Mouse (Mus musculus): ENCODE measurements at regions not wholly inside any gene's neighbourhood (a gene's known extent, or its start where the extent isn't known, plus 50 kb on each side); places are given as distances from the start of the nearest gene placed in this dataset.
A peak's percentile ranks its signal among the peaks of the same experiment; 100 is the strongest.

DNA sequence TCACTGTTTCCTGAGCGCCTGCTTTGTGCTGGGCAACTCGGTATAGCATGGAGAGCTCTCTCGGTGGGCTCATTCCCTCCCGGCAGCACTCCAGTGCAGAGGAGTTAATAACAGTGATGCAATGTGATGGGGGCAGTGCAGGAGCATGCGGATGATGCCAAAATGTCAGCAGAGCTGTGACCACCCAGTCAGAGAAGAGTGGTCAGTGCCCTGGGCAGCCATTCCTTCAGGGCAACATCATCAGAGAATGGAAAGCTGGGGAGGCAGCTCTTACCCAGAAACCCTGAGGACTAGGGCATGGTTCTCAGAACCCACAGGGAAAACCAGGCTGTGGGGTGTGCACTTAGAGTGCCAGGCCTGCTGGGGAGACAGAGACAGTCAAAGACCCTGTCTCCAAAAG lies 410.0 kb upstream of the Atp11b start:
- no peak for TF ChIP-seq CTCF (IDR thresholded peaks at IDR 0.05)
- Histone ChIP-seq H3K27me3 (ENCODE audit: insufficient read depth, low read length) (no peaks in the 10 kb centered on the region), H3K9me3 (ENCODE audit: low read length) (no peaks in the 10 kb centered on the region), H3K9ac (replicated peaks; ENCODE audit: low read length, poor library complexity, severe bottlenecking) (no peak overlapping the region), H3K4me1 (ENCODE audit: insufficient read depth, low read length) (no peaks in the 10 kb centered on the region), H3K27ac (ENCODE audit: low read depth, low read length) (no peak overlapping the region), H3K4me2 (ENCODE audit: low read depth, low read length, poor library complexity, severe bottlenecking) (no peak overlapping the region), H3K4me3 (ENCODE audit: low read depth, low read length) (no peak overlapping the region), H3K36me3 (ENCODE audit: insufficient read depth, low read length) (no peaks in the 10 kb centered on the region)
- WGBS: 66% methylated on average over 5 of the region's 5 CpGs
- DNase-seq (ENCODE audit: low spot score) (no peak), ATAC-seq (ENCODE audit: low FRiP score) (no peak)

DNA sequence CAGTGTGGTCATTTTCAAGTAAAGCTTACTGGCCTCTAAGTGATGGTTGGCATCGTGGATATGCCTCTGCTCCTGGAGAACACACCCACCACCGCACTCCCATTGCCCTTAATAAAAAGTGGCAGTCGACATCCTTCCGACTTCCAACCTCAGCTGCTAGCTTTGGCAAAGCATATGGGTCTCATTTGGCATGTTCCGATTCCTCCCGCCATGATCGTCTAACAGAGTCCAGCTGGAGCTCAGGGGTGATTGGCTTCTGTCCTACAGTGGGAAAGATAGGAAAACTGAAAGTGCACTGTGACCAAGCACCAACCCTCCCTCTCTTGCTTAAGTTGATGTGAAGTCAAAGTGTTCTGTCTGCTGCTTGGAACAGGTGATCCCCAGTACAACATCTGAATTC lies 404.8 kb upstream of the Atp11b start:
- Histone ChIP-seq H3K4me1 (ENCODE audit: insufficient read depth, low read length) (no peaks in the 10 kb centered on the region), H3K27me3 (ENCODE audit: insufficient read depth, low read length) (no peaks in the 10 kb centered on the region), H3K4me3 (ENCODE audit: low read depth, low read length) (no peak overlapping the region), H3K4me2 (ENCODE audit: low read depth, low read length, poor library complexity, severe bottlenecking) (no peak overlapping the region), H3K36me3 (ENCODE audit: insufficient read depth, low read length) (no peaks in the 10 kb centered on the region), H3K27ac (ENCODE audit: low read depth, low read length) (no peak overlapping the region), H3K9ac (replicated peaks; ENCODE audit: low read length, poor library complexity, severe bottlenecking) (no peak overlapping the region), H3K9me3 (ENCODE audit: low read length) (no peaks in the 10 kb centered on the region)
- ATAC-seq (ENCODE audit: low FRiP score) (no peak), DNase-seq (ENCODE audit: low spot score) (peak; percentile 68)
- TF ChIP-seq CTCF (IDR thresholded peaks at IDR 0.05): no peak
- WGBS: 84% methylated on average over 7 of the region's 7 CpGs

DNA sequence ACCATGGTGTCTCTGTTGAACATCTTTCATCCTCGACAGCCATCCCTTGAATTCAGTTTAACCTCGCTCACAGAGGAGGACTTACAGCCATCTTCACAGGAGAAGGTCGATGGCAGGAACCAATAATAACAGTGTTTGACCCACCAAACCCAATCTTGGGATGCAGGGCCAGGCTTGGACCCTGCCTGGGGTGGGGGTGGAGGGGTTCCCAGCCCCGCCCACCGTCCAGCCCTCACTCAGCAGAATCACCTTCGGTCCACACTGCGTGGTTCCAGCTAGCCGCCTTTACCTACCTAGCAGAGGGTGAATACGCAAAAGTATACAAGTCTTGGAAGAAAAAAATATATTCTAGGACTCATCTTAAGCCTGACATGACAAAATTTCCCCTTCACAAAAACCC lies 400.5 kb upstream of the Atp11b start:
- no peak for TF ChIP-seq CTCF (IDR thresholded peaks at IDR 0.05)
- H3K4me3 ChIP-seq (ENCODE audit: low read depth, low read length): no peak overlapping the region
- no peak overlapping the region for H3K9ac ChIP-seq (replicated peaks; ENCODE audit: low read length, poor library complexity, severe bottlenecking)
- WGBS: 80% methylated on average over 9 of the region's 9 CpGs
- no peaks in the 10 kb centered on the region for H3K4me1 ChIP-seq (ENCODE audit: insufficient read depth, low read length)
- no peak overlapping the region for H3K4me2 ChIP-seq (ENCODE audit: low read depth, low read length, poor library complexity, severe bottlenecking)
- DNase-seq (ENCODE audit: low spot score) (no peak), ATAC-seq (ENCODE audit: low FRiP score) (no peak)
- no peaks in the 10 kb centered on the region for H3K36me3 ChIP-seq (ENCODE audit: insufficient read depth, low read length)
- H3K9me3 ChIP-seq (ENCODE audit: low read length): no peaks in the 10 kb centered on the region
- H3K27me3 ChIP-seq (ENCODE audit: insufficient read depth, low read length): no peaks in the 10 kb centered on the region
- H3K27ac ChIP-seq (ENCODE audit: low read depth, low read length): no peak overlapping the region

DNA sequence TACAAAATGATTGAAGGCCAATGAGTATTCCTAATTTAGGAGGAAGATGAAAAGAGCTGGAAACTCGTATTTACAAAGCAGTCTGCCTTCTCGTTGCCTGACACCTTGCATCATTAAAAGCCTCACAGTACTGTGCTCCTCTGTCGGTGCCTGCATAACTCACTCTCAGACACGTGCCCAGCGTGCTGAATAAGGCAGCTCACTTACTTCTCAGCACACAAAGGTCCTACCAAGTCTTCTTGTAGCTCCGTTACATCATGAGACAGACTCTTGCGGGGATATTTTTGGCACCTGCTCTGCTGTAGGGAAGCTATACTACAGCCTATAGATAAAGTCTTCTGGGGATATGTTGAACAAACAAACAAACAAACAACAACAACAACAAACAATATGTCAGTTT lies 400.0 kb upstream of the Atp11b start:
- DNase-seq (ENCODE audit: low spot score) (peak; percentile 38), ATAC-seq (ENCODE audit: low FRiP score) (0 out of 2 replicates have a peak, but pooled peaks have one; percentile 62)
- Histone ChIP-seq H3K4me2 (ENCODE audit: low read depth, low read length, poor library complexity, severe bottlenecking) (no peak overlapping the region), H3K4me1 (ENCODE audit: insufficient read depth, low read length) (no peaks in the 10 kb centered on the region), H3K36me3 (ENCODE audit: insufficient read depth, low read length) (no peaks in the 10 kb centered on the region), H3K4me3 (ENCODE audit: low read depth, low read length) (no peak overlapping the region), H3K9ac (replicated peaks; ENCODE audit: low read length, poor library complexity, severe bottlenecking) (no peak overlapping the region), H3K27ac (ENCODE audit: low read depth, low read length) (no peak overlapping the region), H3K9me3 (ENCODE audit: low read length) (no peaks in the 10 kb centered on the region), H3K27me3 (ENCODE audit: insufficient read depth, low read length) (no peaks in the 10 kb centered on the region)
- WGBS: 67% methylated on average over 7 of the region's 7 CpGs
- TF ChIP-seq CTCF (IDR thresholded peaks at IDR 0.05): no peak

DNA sequence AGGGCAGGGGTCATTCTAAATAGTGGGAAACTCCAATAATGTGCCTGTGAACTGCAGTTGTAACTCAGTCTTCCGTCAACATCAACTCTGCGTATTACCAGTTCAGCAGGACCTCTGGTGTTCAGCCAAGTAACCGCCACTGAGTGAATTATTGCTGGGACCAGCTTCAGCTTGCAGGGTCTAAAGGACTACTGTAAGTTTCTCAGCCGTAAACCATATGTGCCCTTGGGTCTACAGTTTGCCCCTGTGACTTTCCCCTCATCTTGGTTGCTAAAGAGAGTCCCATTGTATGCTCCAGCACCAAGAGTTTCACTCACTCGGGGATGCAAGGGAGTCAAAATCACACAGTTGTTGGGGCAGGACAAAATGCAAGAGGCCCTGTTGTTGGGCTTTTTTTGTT lies 399.6 kb upstream of the Atp11b start:
- Histone ChIP-seq H3K4me2 (ENCODE audit: low read depth, low read length, poor library complexity, severe bottlenecking) (no peak overlapping the region), H3K27me3 (ENCODE audit: insufficient read depth, low read length) (no peaks in the 10 kb centered on the region), H3K4me3 (ENCODE audit: low read depth, low read length) (no peak overlapping the region), H3K4me1 (ENCODE audit: insufficient read depth, low read length) (no peaks in the 10 kb centered on the region), H3K36me3 (ENCODE audit: insufficient read depth, low read length) (no peaks in the 10 kb centered on the region), H3K9me3 (ENCODE audit: low read length) (no peaks in the 10 kb centered on the region), H3K9ac (replicated peaks; ENCODE audit: low read length, poor library complexity, severe bottlenecking) (no peak overlapping the region), H3K27ac (ENCODE audit: low read depth, low read length) (no peak overlapping the region)
- DNase-seq (ENCODE audit: low spot score) (peak; percentile 75), ATAC-seq (ENCODE audit: low FRiP score) (no peak)
- 77% methylated on average over 5 of the region's 5 CpGs for WGBS
- TF ChIP-seq CTCF (IDR thresholded peaks at IDR 0.05): no peak

DNA sequence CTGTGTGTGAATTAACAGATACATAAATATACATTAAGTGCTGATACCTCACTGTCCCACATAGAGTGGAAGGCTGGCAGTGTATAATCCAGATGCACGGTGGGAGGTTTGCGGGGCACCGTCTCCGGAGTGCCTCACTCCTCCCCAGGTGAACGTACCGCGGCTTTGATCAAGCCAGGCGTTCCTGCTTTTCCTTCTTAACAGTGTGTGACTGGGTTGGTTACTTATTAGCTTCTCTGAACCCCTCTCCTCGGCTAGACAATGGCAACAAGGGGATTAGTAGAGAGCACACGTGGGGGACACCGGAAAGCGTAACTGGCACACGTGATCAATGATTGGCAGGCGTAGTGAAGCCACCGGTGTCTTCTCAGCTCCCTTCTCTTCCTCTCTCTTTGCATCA lies 396.8 kb upstream of the Atp11b start:
- H3K9ac ChIP-seq (replicated peaks; ENCODE audit: low read length, poor library complexity, severe bottlenecking): no peak overlapping the region
- no peak for DNase-seq (ENCODE audit: low spot score)
- peak overlapping the region; percentile 22; the same call in 1 of the 2 replicates for H3K4me2 ChIP-seq (ENCODE audit: low read depth, low read length, poor library complexity, severe bottlenecking)
- TF ChIP-seq CTCF (IDR thresholded peaks at IDR 0.05): no peak
- H3K27ac ChIP-seq (ENCODE audit: low read depth, low read length): no peak overlapping the region
- WGBS: 45% methylated on average over 15 of the region's 15 CpGs
- H3K9me3 ChIP-seq (ENCODE audit: low read length): no peaks in the 10 kb centered on the region
- no peak overlapping the region for H3K4me3 ChIP-seq (ENCODE audit: low read depth, low read length)
- no peaks in the 10 kb centered on the region for H3K27me3 ChIP-seq (ENCODE audit: insufficient read depth, low read length)
- ATAC-seq (ENCODE audit: low FRiP score): no peak
- H3K4me1 ChIP-seq (ENCODE audit: insufficient read depth, low read length): no peaks in the 10 kb centered on the region
- no peaks in the 10 kb centered on the region for H3K36me3 ChIP-seq (ENCODE audit: insufficient read depth, low read length)
